Mouse (Mus musculus): ENCODE results near the gene Prr15l.

Gene Prr15l

GRCm38 (mm10) chr11:96946498-96946897 is 18.6 kb downstream of the Prr15l start:
- DNase-seq (ENCODE audit: low read depth, low spot score), result no peak

- no peak for DNase-seq (ENCODE audit: low read depth, low spot score)
These were observed 19.9 kb downstream of the Prr15l start for GRCm38 (mm10) chr11:96947849-96948248.

- peak; percentile 47 for DNase-seq (ENCODE audit: low read depth, low spot score)
These were observed 22.9 kb downstream of the Prr15l start for GRCm38 (mm10) chr11:96950767-96951166.

- no peak for DNase-seq (ENCODE audit: low read depth, low spot score)
These were observed 24.5 kb downstream of the Prr15l start for GRCm38 (mm10) chr11:96952426-96952825.

GRCm38 (mm10) chr11:96952896-96953295 is 25.0 kb downstream of the Prr15l start:
- DNase-seq (ENCODE audit: low read depth, low spot score), result no peak

- no peak for DNase-seq (ENCODE audit: low read depth, low spot score)
These were observed 27.2 kb downstream of the Prr15l start for GRCm38 (mm10) chr11:96955094-96955493.

- DNase-seq (ENCODE audit: low read depth, low spot score), result no peak
These were observed 28.3 kb downstream of the Prr15l start for GRCm38 (mm10) chr11:96956009-96956724.

GRCm38 (mm10) chr11:96957061-96957805 is 29.3 kb downstream of the Prr15l start:
- no peak for DNase-seq (ENCODE audit: low read depth, low spot score)

GRCm38 (mm10) chr11:96963580-96963979 is 35.7 kb downstream of the Prr15l start:
- peak; percentile 74 for DNase-seq (ENCODE audit: low read depth, low spot score)

GRCm38 (mm10) chr11:96966172-96966571 is 38.3 kb downstream of the Prr15l start:
- DNase-seq (ENCODE audit: low read depth, low spot score), result no peak

GRCm38 (mm10) chr11:96966914-96967543 is 39.1 kb downstream of the Prr15l start:
- DNase-seq (ENCODE audit: low read depth, low spot score), result peak; percentile 81

- peak; percentile 61 for DNase-seq (ENCODE audit: low read depth, low spot score)
These were observed 39.8 kb downstream of the Prr15l start for GRCm38 (mm10) chr11:96967544-96968269.

GRCm38 (mm10) chr11:96968476-96968875 is 40.6 kb downstream of the Prr15l start:
- DNase-seq (ENCODE audit: low read depth, low spot score), result no peak

- DNase-seq (ENCODE audit: low read depth, low spot score), result no peak
These were observed 41.4 kb downstream of the Prr15l start for GRCm38 (mm10) chr11:96969280-96969722.

GRCm38 (mm10) chr11:96969746-96970145 is 41.8 kb downstream of the Prr15l start:
- no peak for DNase-seq (ENCODE audit: low read depth, low spot score)

- DNase-seq (ENCODE audit: low read depth, low spot score), result no peak
These were observed 42.4 kb downstream of the Prr15l start for GRCm38 (mm10) chr11:96970341-96970740.

GRCm38 (mm10) chr11:96972906-96973305 is 45.0 kb downstream of the Prr15l start:
- DNase-seq (ENCODE audit: low read depth, low spot score), result no peak

- DNase-seq (ENCODE audit: low read depth, low spot score), result no peak
These were observed 45.6 kb downstream of the Prr15l start for GRCm38 (mm10) chr11:96973426-96973964.

- DNase-seq (ENCODE audit: low read depth, low spot score), result no peak
These were observed 46.9 kb downstream of the Prr15l start for GRCm38 (mm10) chr11:96974813-96975212.

GRCm38 (mm10) chr11:96975511-96976378 is 47.8 kb downstream of the Prr15l start:
- no peak for DNase-seq (ENCODE audit: low read depth, low spot score)

GRCm38 (mm10) chr11:96976379-96976687 is 48.4 kb downstream of the Prr15l start:
- DNase-seq (ENCODE audit: low read depth, low spot score), result no peak

Measured in CD4-positive helper T cell, adult 2 months (primary cell).